15 mouse cellular contexts compared by ENCODE assay signal in genomic region chr9:88277588-88277987, GRCm38 (mm10).
"Had no signal": no experiment of that assay in that cellular context is flagged by ENCODE, and none has a peak within 500 bp of the region (broad histone marks: within the 10 kb centered on the region; RNA-seq: fewer than 3 reads in every experiment).

No protein-coding gene starts in this region.

- H3K9ac ChIP-seq: limb, embryonic 15.5 days; liver, embryonic 13.5 days; liver, postnatal 0 days; neural tube, embryonic 13.5 days; stomach, embryonic 15.5 days had no signal

- H3K36me3 ChIP-seq: limb, embryonic 15.5 days; liver, embryonic 13.5 days; midbrain, embryonic 10.5 days; neural tube, embryonic 13.5 days; stomach, embryonic 15.5 days had no signal

- H3K27me3 ChIP-seq: limb, embryonic 15.5 days; liver, embryonic 13.5 days; neural tube, embryonic 13.5 days; stomach, embryonic 15.5 days had no signal

- H3K4me2 ChIP-seq: limb, embryonic 15.5 days; liver, embryonic 13.5 days; neural tube, embryonic 13.5 days; stomach, embryonic 15.5 days had no signal

- ATAC-seq: liver, postnatal 0 days had no signal

- DNase-seq: kidney, postnatal 36 days; layer of hippocampus, adult 9-11 months; layer of hippocampus, postnatal 36 days; liver, embryonic 13.5 days; liver, postnatal 0 days; midbrain, embryonic 14.5 days; retina, postnatal 1 day; right cerebral cortex, postnatal 4 days; thymus, adult 2 months; thymus, postnatal 25 days had no signal

- H3K4me1 ChIP-seq: limb, embryonic 15.5 days; liver, embryonic 13.5 days; midbrain, embryonic 10.5 days; neural tube, embryonic 13.5 days; stomach, embryonic 15.5 days had no signal

- H3K9me3 ChIP-seq: limb, embryonic 15.5 days; liver, embryonic 13.5 days; midbrain, embryonic 10.5 days; neural tube, embryonic 13.5 days; stomach, embryonic 15.5 days had no signal

- H3K27ac ChIP-seq: kidney, postnatal 0 days; limb, embryonic 15.5 days; liver, embryonic 13.5 days; midbrain, embryonic 10.5 days; neural tube, embryonic 13.5 days; stomach, embryonic 15.5 days had no signal

- H3K4me3 ChIP-seq: limb, embryonic 15.5 days; liver, embryonic 13.5 days; midbrain, embryonic 10.5 days; neural tube, embryonic 13.5 days; stomach, embryonic 15.5 days had no signal
